Mouse (Mus musculus): Measurements from ENCODE around the gene St14.
A peak's percentile ranks its signal among the peaks of the same experiment; 100 is the strongest.

St14 gene

DNA sequence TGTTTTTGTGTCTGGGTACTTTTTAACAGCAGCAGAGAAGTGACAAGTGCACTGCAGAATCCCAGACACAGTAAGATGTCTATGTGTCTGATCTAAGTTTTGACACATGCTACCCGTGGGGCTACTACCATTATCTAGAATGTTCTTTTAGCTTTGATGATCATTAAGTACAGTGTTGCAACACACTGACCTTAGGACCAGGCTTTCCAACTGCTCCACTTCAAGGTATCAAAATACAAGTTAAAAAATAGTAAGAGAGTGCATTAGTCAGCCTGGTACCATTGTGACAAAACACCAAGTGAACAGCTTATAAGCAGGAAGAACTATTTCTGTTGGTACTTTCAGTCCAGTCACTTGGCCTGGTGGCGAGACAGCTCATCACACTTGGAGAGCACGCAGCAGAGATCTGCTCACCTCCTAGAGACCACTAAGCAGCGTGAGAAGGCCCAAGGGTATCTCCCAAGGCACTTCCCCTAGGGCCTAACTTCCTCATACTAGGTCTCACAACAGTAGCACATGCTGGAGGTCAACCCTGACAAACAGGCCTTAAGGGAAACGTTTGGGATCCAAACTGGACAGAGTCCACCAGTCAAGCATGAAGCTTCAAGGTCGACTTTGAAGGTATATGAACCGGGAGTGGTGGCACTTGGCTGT is 13.7 kb upstream of the St14 start:
- Histone ChIP-seq H3K36me3 (ENCODE audit: control insufficient read depth, insufficient read depth, low read length, poor library complexity, severe bottlenecking) (no peaks in the 10 kb centered on the region), H3K27me3 (ENCODE audit: control insufficient read depth, insufficient read depth, low read length, poor library complexity, severe bottlenecking) (no peaks in the 10 kb centered on the region)
- DNase-seq (ENCODE audit: low read depth, low spot score): peak; percentile 73

DNA sequence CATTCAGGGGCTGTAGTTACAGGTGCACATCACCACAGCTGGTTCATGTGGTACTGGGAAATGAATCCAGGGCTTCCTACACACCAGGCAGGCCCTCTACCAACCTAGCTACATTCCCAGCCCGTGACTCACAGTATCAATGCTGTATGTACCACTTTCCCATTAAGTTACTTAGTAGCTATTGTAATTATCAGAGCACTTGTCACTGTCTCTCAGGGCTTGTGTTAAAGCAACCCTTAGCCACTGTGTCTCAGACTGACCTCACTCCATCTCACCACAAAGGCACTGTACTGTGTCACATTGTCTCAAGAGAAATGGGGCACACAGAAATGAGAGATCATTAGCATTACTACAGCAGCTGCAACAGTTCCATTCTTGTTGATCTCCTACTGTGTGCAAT is 11.3 kb upstream of the St14 start:
- no peaks in the 10 kb centered on the region for H3K36me3 ChIP-seq (ENCODE audit: control insufficient read depth, insufficient read depth, low read length, poor library complexity, severe bottlenecking)
- no peak for DNase-seq (ENCODE audit: low read depth, low spot score)
- no peaks in the 10 kb centered on the region for H3K27me3 ChIP-seq (ENCODE audit: control insufficient read depth, insufficient read depth, low read length, poor library complexity, severe bottlenecking)

DNA sequence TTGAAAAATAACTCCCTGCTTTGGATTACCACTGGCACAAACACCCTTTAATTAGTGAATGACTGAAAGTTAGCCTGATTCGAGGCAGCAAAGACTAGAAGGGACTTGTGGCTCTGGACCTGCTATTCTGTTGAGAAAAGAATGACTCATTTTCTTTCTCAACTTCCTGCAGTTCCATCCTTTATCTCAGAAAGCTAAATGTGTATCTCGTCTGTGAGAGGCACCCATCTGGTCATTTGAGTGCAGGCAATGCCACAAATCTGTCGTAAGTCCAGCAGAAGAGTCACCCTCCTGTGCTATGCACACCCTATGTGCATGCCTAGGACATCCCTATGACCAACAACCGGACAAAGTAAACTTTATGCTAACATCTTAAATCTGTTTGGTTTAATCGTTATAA is 1.5 kb upstream of the St14 start:
- Histone ChIP-seq H3K27me3 (ENCODE audit: control insufficient read depth, insufficient read depth, low read length, poor library complexity, severe bottlenecking) (no peaks in the 10 kb centered on the region), H3K36me3 (ENCODE audit: control insufficient read depth, insufficient read depth, low read length, poor library complexity, severe bottlenecking) (no peaks in the 10 kb centered on the region)
- no peak for DNase-seq (ENCODE audit: low read depth, low spot score)

DNA sequence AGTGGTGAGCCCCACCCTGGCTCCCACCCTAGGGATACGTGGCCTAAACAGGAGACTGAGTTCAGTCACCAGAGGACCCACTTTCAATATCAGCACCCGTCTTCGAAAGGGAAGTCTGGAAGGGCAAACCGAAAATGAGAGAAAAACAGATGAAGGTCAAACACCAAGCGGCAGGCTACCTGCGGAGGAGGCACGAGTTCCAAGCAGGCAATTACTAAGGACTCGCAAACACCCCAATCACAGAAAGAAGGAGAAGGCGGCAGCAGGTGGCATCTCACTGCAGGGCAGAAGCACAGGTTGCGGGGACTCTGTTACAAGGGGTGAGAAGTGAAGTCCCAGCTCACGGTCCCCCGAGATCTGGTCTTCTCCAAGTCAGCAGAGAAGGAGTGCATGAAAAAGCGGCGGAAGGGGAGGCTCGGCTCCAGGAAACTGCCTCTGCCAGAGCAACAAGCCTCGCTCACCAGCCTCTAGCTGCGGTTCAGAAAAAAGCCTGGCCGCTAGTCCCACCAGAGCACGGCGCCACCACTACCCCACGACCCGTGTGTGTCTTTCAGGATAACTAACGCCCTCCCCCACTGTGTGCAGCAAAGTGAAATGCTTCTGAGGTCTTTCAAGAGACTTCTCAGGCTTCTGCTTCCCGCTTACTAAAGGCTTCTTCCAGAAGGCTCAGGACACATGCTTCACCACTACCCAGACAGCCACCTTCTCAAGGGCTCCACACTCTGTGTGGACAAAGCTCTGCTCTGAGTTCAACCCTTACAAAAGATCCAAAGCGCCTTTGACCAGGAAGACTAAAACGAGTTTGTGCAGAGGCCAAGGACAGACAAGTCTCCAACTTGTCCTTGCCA is 1.1 kb downstream of the St14 start:
- no peak for DNase-seq (ENCODE audit: low read depth, low spot score)
- Histone ChIP-seq H3K27me3 (ENCODE audit: control insufficient read depth, insufficient read depth, low read length, poor library complexity, severe bottlenecking) (no peaks in the 10 kb centered on the region), H3K36me3 (ENCODE audit: control insufficient read depth, insufficient read depth, low read length, poor library complexity, severe bottlenecking) (no peaks in the 10 kb centered on the region)

DNA sequence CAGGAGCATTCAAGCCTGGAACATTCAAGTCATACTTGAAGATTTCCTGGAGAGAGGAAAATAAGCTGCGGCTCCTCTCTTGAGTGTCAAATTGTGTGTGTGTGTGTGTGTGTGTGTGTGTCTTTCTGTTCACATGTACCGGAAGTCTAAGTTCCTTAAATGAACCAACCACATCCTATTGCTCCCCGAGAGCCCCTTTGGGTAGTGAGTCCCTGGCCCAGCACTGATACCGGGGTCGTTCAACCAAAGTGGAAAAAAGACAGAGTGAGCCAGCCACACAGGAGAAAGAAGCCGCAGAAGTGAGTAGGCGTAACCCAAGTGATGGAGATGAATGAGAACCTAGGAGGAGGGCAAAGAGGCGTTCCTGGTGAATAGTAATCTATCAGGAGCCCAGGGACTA is 1.7 kb downstream of the St14 start:
- no peaks in the 10 kb centered on the region for H3K27me3 ChIP-seq (ENCODE audit: control insufficient read depth, insufficient read depth, low read length, poor library complexity, severe bottlenecking)

DNA sequence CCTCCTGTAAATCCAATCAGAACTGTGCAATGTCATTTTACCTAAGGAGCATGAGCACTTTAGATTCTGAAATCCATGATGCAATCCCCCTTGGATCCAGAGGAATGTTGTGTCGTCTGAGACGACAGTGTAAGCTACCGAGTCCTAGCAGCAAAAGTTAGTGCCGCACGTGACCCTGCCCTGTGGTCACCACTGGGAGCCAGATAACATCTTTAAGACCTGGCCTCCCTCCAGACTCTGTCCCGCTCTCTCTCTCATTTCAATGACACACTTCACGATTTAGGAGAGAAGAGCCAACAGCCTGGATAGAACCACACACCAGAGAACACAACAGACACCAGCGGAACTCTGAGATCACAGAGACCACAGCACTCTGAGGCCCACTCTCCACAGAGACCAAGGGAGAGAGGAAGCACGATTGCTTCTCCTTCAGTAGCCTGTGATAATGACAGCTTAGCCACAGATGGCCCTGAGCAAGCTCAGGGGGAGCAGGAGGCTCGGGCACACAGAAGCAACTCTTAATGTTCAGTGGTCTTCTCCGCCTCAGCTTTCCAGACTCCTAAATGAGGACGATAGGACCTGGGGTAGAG is 3.7 kb downstream of the St14 start:
- no peak for DNase-seq (ENCODE audit: low read depth, low spot score)
- no peaks in the 10 kb centered on the region for H3K27me3 ChIP-seq (ENCODE audit: control insufficient read depth, insufficient read depth, low read length, poor library complexity, severe bottlenecking)
- no peaks in the 10 kb centered on the region for H3K36me3 ChIP-seq (ENCODE audit: control insufficient read depth, insufficient read depth, low read length, poor library complexity, severe bottlenecking)

More for the DNA sequence above, 1.7 kb downstream of the St14 start:
- H3K36me3 ChIP-seq (ENCODE audit: control insufficient read depth, insufficient read depth, low read length, poor library complexity, severe bottlenecking): no peaks in the 10 kb centered on the region
- DNase-seq (ENCODE audit: low read depth, low spot score): peak; percentile 86

DNA sequence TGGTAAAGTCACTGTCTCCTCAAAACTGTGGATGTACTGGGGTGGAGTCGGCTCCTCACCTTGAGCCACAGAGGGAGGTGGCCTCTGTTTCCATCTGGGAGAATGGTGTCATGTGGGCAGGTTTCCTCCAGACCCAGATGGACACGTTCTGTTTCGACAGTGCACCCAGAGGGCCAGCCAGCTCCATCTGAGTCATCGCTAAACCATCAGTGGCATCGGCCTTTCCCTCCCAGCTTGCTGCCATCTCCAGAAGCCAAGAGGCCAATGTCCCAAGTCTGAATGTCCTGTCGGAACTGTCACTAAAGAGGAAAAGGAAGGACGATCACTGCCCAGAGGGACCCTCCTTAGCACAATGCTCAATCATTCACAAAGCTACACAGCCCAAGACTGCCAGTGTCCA is 5.6 kb downstream of the St14 start:
- H3K27me3 ChIP-seq (ENCODE audit: control insufficient read depth, insufficient read depth, low read length, poor library complexity, severe bottlenecking): no peaks in the 10 kb centered on the region
- no peaks in the 10 kb centered on the region for H3K36me3 ChIP-seq (ENCODE audit: control insufficient read depth, insufficient read depth, low read length, poor library complexity, severe bottlenecking)
- DNase-seq (ENCODE audit: low read depth, low spot score): no peak

DNA sequence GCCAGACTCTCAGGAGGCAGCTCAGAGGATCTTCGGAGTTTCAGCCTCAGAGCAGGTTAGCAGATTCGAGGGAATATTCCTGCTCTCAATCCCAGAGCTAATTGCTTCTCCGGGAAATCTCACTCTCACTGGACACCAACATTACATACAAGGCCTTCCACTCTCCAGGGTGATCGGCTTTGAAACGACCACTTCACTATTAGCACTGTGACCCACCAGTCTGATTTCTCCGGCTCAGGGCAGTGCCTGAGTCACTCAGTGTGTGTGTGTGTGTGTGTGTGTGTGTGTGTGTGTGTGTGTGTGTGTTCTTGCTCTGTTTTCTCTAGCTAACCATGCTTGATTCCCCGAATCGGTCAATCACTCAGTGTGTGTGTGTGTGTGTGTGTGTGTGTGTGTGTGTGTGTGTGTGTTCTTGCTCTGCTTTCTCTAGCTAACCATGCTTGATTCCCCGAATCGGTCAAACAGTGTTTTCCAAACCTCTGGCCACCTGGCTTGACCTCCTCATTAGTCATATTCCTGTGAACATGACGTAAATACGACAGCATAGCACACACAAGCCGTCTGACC is 9.1 kb downstream of the St14 start:
- Histone ChIP-seq H3K27me3 (ENCODE audit: control insufficient read depth, insufficient read depth, low read length, poor library complexity, severe bottlenecking) (no peaks in the 10 kb centered on the region), H3K36me3 (ENCODE audit: control insufficient read depth, insufficient read depth, low read length, poor library complexity, severe bottlenecking) (no peaks in the 10 kb centered on the region)
- no peak for DNase-seq (ENCODE audit: low read depth, low spot score)

DNA sequence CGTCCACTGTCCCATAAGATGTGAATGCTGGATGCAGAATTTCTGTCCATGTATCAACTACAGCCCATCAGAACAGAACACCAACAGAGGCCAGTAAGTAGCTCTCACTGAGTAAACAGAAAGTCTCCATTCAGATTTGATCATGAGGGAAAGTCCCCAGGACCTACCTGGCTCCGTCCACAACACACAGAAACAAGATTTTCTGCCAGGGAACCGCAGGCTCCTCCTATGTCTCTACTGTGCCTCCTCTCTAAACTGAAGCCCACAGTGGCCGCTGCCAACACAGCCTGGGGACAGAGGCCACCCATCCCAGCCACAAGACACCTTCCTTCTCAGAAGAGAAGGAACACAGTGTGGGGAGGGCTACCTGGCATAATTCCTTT is 11.1 kb downstream of the St14 start:
- Histone ChIP-seq H3K27me3 (ENCODE audit: control insufficient read depth, insufficient read depth, low read length, poor library complexity, severe bottlenecking) (no peaks in the 10 kb centered on the region), H3K36me3 (ENCODE audit: control insufficient read depth, insufficient read depth, low read length, poor library complexity, severe bottlenecking) (no peaks in the 10 kb centered on the region)
- DNase-seq (ENCODE audit: low read depth, low spot score): peak; percentile 24

DNA sequence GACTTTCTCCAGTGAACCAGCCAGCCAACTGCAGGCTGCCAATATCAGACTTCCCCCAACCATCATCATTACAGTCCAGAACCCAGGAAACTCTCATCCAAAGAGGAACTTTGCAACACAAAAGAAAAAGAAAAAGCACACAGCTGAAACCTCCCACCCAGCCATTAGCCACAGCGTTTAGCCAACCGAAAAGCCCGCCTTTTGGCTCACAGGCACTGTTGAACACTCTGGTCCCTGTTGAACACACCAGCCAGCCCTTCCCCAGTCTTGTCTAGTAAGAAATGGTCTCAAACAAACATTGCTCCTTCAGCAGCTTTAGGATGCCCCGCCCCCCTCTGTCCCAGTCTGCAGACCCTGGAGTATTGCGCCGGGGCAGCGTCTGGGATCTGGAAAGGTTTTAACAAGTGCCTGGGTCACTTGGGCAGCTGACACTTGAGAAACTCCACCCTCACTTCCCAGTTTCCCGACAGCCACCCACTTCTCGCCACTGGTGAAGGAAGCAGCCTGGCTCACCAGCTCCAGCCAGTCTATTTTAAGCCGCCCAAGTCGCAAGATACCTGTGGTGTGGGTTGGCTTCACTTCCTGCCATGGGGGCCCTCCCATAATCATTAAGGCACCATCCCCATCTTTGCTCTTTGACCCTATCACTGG is 11.6 kb downstream of the St14 start:
- no peaks in the 10 kb centered on the region for H3K36me3 ChIP-seq (ENCODE audit: control insufficient read depth, insufficient read depth, low read length, poor library complexity, severe bottlenecking)
- DNase-seq (ENCODE audit: low read depth, low spot score): no peak
- H3K27me3 ChIP-seq (ENCODE audit: control insufficient read depth, insufficient read depth, low read length, poor library complexity, severe bottlenecking): no peaks in the 10 kb centered on the region

DNA sequence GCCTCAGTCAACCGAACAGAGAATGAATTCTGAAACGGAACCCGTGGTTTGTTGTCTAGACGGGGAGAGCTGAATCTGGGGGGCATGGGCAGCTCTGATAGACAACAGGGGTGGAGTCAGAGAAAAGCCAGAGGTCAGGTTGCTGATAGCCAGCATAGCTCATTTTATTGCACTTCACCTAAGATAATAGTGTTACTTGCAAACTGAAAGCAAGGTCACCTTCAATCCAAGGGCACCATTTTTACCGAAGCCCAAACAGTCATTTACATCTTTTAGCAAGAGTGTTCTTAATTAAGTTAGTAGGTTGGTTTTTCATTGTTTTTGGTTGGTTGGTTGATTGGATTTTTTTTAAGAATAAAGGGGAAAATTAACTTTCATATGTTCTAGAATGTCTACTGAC is 12.2 kb downstream of the St14 start:
- DNase-seq (ENCODE audit: low read depth, low spot score): no peak
- Histone ChIP-seq H3K27me3 (ENCODE audit: control insufficient read depth, insufficient read depth, low read length, poor library complexity, severe bottlenecking) (no peaks in the 10 kb centered on the region), H3K36me3 (ENCODE audit: control insufficient read depth, insufficient read depth, low read length, poor library complexity, severe bottlenecking) (no peaks in the 10 kb centered on the region)

DNA sequence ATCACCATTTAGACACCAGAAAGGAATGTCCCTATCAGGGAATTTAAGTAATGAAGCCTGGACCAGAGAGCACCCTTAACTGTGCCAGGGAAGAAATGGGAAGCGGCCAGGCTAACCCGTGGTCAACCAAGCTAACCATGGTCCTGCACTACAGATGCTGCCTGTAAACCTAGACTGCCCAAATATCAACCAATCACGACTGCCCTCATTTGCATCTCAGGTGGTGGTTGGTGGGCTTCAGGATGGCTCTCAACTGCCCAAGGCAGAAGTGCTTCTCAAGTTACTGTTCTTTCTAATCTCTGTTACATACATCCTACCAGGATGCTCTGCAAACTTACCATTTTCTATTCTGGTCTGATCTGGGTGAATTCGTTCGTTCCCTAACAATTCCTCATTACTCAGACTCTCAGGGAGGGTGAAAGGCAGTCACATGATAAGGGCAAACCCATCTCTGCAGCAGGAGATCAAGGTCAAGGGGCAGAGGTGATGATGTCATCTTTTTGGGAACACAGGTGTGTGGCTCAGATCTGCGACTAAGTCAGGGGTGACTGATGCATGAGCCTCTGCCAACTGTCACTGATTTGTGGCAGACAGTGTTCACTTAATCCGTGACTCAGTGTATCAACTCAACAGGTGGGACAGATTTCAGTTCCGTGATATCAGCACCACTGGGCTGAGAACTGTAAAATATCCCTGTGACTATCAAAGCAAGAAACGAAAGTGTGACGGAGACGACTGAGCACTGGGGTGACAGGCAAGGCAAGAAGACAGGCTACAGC is 12.9 kb downstream of the St14 start:
- H3K36me3 ChIP-seq (ENCODE audit: control insufficient read depth, insufficient read depth, low read length, poor library complexity, severe bottlenecking): no peaks in the 10 kb centered on the region
- no peak for DNase-seq (ENCODE audit: low read depth, low spot score)

DNA sequence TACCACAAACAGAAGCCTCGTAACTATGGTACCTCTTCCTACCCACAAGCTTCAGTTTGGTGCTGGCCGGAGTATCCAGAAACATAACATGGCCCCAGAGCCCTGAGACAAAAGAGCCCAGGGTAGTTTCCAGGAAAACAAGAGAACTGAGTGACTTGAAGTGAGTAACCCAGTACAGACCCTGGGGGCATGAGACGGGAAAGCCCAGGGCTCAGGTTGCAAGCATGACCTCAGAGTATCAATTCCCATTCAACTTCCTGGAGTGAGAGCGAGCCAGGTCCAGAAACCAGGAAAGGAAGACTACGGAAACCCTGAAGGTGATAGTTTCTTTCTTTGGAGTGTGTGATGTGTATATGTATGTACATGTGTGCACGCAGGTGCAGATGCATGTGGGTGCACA is 14.2 kb downstream of the St14 start:
- Histone ChIP-seq H3K27me3 (ENCODE audit: control insufficient read depth, insufficient read depth, low read length, poor library complexity, severe bottlenecking) (no peaks in the 10 kb centered on the region), H3K36me3 (ENCODE audit: control insufficient read depth, insufficient read depth, low read length, poor library complexity, severe bottlenecking) (no peaks in the 10 kb centered on the region)
- DNase-seq (ENCODE audit: low read depth, low spot score): no peak

More for the DNA sequence above, 12.9 kb downstream of the St14 start:
- no peaks in the 10 kb centered on the region for H3K27me3 ChIP-seq (ENCODE audit: control insufficient read depth, insufficient read depth, low read length, poor library complexity, severe bottlenecking)

DNA sequence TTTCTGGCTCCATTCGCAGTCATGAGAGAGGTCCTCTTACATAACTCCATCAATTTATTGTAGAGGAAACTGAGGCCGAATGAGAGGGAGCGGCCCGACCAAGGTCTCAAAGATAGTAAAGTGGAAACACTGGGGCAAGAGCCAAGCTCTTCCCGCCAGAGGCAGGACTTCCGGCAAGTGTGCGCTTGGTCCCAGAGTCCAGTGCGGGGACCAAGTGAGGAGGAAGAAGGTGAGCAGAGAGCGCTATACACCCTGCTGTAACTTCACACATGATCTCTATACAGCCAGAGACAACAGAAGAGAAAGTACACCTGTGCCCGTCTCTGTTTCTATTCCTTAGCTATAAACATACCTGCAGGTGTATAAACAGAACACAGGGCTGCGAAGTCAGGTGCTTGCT is 14.6 kb downstream of the St14 start:
- Histone ChIP-seq H3K27me3 (ENCODE audit: control insufficient read depth, insufficient read depth, low read length, poor library complexity, severe bottlenecking) (no peaks in the 10 kb centered on the region), H3K36me3 (ENCODE audit: control insufficient read depth, insufficient read depth, low read length, poor library complexity, severe bottlenecking) (no peaks in the 10 kb centered on the region)
- DNase-seq (ENCODE audit: low read depth, low spot score): no peak

All from splenic B cell, adult 2 months (primary cell).